Mouse (Mus musculus) small intestine, adult 2 months (tissue): ENCODE results near the gene Foxp1. TPM values are rescaled to one million over a fixed set of nuclear protein-coding genes. Genes with fewer than 3 reads are reported as not detected.

Experiments
- H3K27ac ChIP-seq: fragments of 200-500 bp; 2 replicates; pipeline ENCODE4 v1.5.1; 2012; ENCODE audit warnings: low read depth, low read length, control low read depth, inconsistent platforms; ENCODE audit not compliant: insufficient read depth
- H3K27me3 ChIP-seq: fragments of 200-500 bp; 2 replicates; pipeline ENCODE4 v1.6.1; 2012; ENCODE audit warnings: mild to moderate bottlenecking, moderate library complexity, low read length, inconsistent platforms; ENCODE audit not compliant: control insufficient read depth, insufficient read depth
- H3K36me3 ChIP-seq: fragments of 200-500 bp; 2 replicates; pipeline ENCODE4 v1.6.1; 2012; ENCODE audit warnings: mild to moderate bottlenecking, low read length, control low read depth, inconsistent platforms; ENCODE audit not compliant: control insufficient read depth, insufficient read depth
- H3K4me1 ChIP-seq: fragments of 200-500 bp; 2 replicates; pipeline ENCODE4 v1.6.1; 2012; ENCODE audit warnings: low read length, inconsistent platforms, mixed read lengths; ENCODE audit not compliant: control insufficient read depth, insufficient read depth, insufficient read length
- H3K4me3 ChIP-seq: fragments of 200-500 bp; 2 replicates; pipeline ENCODE4 v1.5.1; 2012; ENCODE audit warnings: low read depth, mild to moderate bottlenecking, control low read depth, inconsistent platforms, low read length, moderate library complexity
- CTCF ChIP-seq: fragments of 200-500 bp; IDR thresholded peaks from 2 replicates; pipeline ENCODE4 v1.5.1; 2012; ENCODE audit warnings: low read depth, mild to moderate bottlenecking, control low read depth, inconsistent platforms, low read length, moderate library complexity, mixed read lengths; ENCODE audit not compliant: insufficient replicate concordance, insufficient read length; ENCODE audit errors: extremely low read depth
- POLR2A ChIP-seq: fragments of 200-500 bp; IDR thresholded peaks from 2 replicates; pipeline ENCODE4 v1.6.1; 2012; ENCODE audit warnings: low read depth, mild to moderate bottlenecking, control low read depth, inconsistent platforms, low read length, moderate library complexity
- whole genome bisulfite sequencing: fragments of 180-500 bp; shearing (Covaris S2); methylation state at CpG from one replicate; pipeline ENCODE4 v1.1.7; 2018; 5-methylcytosine and 5-hydroxymethylcytosine counted together
- polyA plus RNA-seq: library from polyadenylated mRNA; depleted of rRNA; stranded (reverse); fragments of >200 nt; gene quantifications from 2 replicates; pipeline ENCODE4 v1.2.3, GENCODE M21; 2012

Foxp1 gene
- polyA plus RNA-seq, 1 experiment, result 52.2 TPM

GRCm38 (mm10) chr6:99268171-99269061 is 254.1 kb downstream of the Foxp1 start:
- Histone ChIP-seq H3K27me3 (no peaks in the 10 kb centered on the region), H3K4me3 (no peak overlapping the region), H3K27ac (no peak overlapping the region), H3K36me3 (no peaks in the 10 kb centered on the region), H3K4me1 (peaks cover 26% of the 10 kb centered on the region)
- TF ChIP-seq CTCF (no peak), POLR2A (no peak)
- 82% methylated on average over 20 of the region's 20 CpGs for WGBS

- H3K36me3 ChIP-seq, result no peaks in the 10 kb centered on the region
- WGBS, result 10% methylated on average over 13 of the region's 13 CpGs
- H3K27me3 ChIP-seq, result no peaks in the 10 kb centered on the region
- H3K4me1 ChIP-seq, result peaks cover 18% of the 10 kb centered on the region
- H3K4me3 ChIP-seq, result peak overlapping the region; percentile 58
- peak overlapping the region; percentile 86 for H3K27ac ChIP-seq
- 0 out of 2 replicates have a peak, but pooled peaks have one; percentile 29 for TF ChIP-seq POLR2A
- TF ChIP-seq CTCF, result peak; percentile 2; the same call in 1 of the 2 replicates
Observed at GRCm38 (mm10) chr6:99265945-99266656, 256.4 kb downstream of the Foxp1 start.

- no peaks in the 10 kb centered on the region for H3K27me3 ChIP-seq
- H3K4me3 ChIP-seq, result no peak overlapping the region
- 31% methylated on average over 4 of the region's 4 CpGs for WGBS
- no peak overlapping the region for H3K27ac ChIP-seq
- H3K36me3 ChIP-seq, result no peaks in the 10 kb centered on the region
- peaks cover 15% of the 10 kb centered on the region for H3K4me1 ChIP-seq
- no peak for TF ChIP-seq POLR2A
- TF ChIP-seq CTCF, result no peak
Observed at GRCm38 (mm10) chr6:99265173-99265572, 257.3 kb downstream of the Foxp1 start.

DNA sequence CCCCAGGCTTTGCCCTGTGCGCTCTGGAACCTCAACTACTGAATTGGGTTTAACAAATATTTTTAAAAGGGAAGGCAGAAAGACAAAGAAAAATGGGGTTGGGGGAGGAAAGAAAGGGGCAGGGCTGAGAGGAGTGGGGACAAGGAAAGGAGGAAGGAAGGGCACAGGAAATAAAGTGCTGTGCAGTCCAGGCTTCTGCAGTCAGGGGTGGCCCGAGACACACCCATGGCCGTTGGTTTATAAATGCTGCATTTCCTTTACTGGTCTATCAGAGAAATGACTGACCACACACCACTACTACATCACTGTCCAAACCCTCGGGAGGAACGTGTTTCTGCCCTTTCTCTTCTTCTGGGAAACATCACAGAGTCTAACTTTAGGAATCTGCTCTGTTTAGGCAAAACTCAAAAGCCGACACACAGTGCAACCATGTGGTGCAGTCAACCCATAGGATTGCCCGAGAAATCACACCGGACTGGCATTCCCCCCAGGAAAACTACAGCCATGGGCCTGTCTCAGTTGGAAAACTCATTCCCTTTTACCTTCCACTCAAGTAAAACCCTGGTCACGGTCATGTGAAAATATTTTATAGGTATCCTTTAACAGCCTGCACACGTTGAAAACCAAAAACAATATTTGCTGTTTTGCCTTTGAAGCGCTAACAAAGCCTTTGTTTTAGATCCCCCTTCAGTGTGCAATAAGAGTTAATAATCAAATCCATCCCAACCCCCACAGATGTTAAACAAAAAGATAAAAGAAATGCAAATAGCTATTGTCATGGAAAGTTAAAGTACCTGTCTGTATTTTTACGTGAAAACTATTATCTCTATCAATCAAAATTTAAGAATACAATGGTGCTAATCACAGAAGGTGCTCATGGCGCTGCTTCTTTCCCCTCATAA is 258.1 kb downstream of the Foxp1 start:
- 30% methylated on average over 13 of the region's 13 CpGs for WGBS
- Histone ChIP-seq H3K4me1 (peaks cover 15% of the 10 kb centered on the region), H3K27me3 (no peaks in the 10 kb centered on the region), H3K4me3 (no peak overlapping the region), H3K36me3 (no peaks in the 10 kb centered on the region), H3K27ac (peak overlapping the region; percentile 55; the same call in 1 of the 2 replicates)
- no peak for TF ChIP-seq CTCF
- no peak for TF ChIP-seq POLR2A

DNA sequence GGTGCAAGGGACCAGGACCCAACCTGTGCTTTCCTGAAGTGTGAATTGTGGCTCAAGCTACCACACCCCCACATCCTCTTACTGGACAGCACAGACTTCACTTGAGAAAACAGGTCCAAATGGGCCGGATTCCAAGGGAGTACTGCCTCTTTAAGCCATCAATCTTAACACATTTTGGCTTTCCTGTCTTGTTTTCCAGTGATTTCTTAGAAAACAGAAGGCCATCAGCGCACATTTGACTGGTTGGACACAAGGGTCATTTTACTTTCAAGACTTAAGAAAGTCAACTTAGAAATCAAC is 258.7 kb downstream of the Foxp1 start:
- peaks cover 15% of the 10 kb centered on the region for H3K4me1 ChIP-seq
- 45% methylated on average over 2 of the region's 2 CpGs for WGBS
- H3K4me3 ChIP-seq, result peak overlapping the region; percentile 19; the same call in 1 of the 2 replicates
- H3K36me3 ChIP-seq, result no peaks in the 10 kb centered on the region
- TF ChIP-seq CTCF (no peak), POLR2A (no peak)
- H3K27ac ChIP-seq, result 0 out of 2 replicates have a peak overlapping the region, but pooled peaks have one; percentile 55
- no peaks in the 10 kb centered on the region for H3K27me3 ChIP-seq

DNA sequence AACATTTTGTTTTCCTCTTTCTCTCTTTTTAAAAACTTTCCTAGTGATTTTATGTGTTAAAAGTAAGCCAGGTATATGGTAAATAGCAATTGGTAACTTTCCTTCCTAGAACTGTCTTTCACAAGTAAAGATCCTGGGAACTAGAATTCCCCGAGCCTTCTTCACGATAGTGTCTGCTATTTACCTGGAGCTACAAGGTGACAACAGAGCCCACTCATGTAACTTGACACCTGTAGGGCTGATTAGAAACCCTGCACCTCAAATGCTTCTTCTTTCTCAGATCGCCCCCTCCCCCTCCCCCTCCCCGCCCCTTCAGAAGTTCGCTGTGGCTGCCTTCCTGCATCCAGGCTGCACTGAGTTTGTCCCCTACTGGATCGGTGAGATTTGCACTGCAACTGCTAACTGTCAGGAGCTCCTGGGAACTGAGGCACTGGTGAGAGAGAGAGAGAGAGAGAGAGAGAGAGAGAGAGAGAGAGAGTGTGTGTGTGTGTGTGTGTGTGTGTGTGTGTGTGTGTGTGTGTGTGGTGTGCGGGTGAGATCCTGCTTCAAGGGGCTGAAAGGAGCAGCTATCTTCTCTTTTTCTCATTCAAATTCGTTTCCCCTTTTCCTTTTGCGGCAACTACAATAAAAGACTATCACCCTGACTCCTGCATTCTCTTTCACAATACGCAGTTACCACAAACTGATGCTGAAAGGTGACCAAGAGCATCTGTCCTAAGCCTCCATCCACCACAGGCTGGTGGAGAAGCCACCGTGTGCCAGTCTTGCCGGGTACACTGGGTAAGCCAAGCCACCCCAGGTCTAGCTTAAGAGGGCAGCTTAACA is 259.2 kb downstream of the Foxp1 start:
- TF ChIP-seq POLR2A (no peak), CTCF (no peak)
- H3K27ac ChIP-seq, result no peak overlapping the region
- H3K4me1 ChIP-seq, result peaks cover 15% of the 10 kb centered on the region
- WGBS, result 44% methylated on average over 12 of the region's 12 CpGs
- H3K4me3 ChIP-seq, result peak overlapping the region; percentile 19; the same call in 1 of the 2 replicates
- H3K36me3 ChIP-seq, result no peaks in the 10 kb centered on the region
- H3K27me3 ChIP-seq, result no peaks in the 10 kb centered on the region
